Mouse (Mus musculus) R1 (cell line): ENCODE results near the gene Rnf10.

ENCODE experiments used
- DNase-seq: peaks from one replicate; pipeline ENCODE4 v3.0.0-alpha.2; 2018; ENCODE audit warnings: low read depth, low spot score

Gene Rnf10

GRCm38 (mm10) chr5:115194626-115195221, 78.0 kb downstream of the Rnf10 start:
- no peak for DNase-seq

GRCm38 (mm10) chr5:115193669-115194625, 78.8 kb downstream of the Rnf10 start, which contains the start of gene Cabp1:
Gene Cabp1, minus strand, starts transcription at chr5:115194381.
- peak; percentile 77 for DNase-seq

- peak; percentile 80 for DNase-seq
These were observed 79.5 kb downstream of the Rnf10 start for GRCm38 (mm10) chr5:115193226-115193625.

GRCm38 (mm10) chr5:115192828-115193195, 79.9 kb downstream of the Rnf10 start:
- no peak for DNase-seq

GRCm38 (mm10) chr5:115191880-115192827, 80.5 kb downstream of the Rnf10 start:
- DNase-seq: no peak
